In the genomic region with DNA sequence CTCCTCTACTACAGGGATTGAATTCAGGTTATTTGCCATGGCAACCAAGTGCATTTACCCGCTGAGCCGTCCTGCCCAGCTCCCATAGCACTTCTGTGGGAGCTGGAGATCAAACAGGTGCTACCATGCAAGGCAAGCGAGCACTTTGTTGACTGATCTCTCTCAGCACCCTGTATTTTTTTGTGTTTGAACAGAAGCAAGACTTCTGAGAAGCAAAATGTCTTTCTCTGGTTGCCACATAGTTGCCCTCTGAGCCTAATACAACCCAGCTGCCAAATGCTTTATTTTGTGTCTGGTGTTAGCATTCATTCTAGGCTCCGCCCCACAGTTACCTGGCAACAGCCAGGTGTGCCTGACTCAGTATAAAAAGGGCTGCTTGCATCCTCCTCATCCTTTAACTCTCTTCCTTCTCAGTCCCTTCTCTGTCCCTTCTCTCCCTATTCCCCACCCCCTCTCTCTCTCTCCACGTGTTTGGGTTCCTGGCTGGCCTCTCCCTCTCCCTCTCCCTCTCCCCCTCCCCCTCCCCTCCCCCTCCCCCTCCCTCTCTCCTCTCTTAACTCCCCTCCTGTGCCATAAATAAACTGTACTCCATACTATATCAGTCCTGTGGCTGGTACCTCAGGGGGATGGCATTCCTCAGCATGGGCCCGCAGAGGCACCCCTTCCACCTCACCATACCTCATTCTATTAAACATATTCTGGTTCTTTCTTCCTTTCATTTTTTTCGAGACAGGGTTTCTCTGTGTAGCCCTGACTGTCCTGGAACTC, we compare ENCODE assay signal across 25 mouse cellular contexts. TPM values are rescaled to one million over a fixed set of nuclear protein-coding genes. Genes with fewer than 3 reads are reported as not detected.
DNase-seq lines count a peak whose midpoint lies in the region; ATAC-seq and TF ChIP-seq lines count a peak whose summit lies in the region.
"Had no signal": no experiment of that assay in that cellular context is flagged by ENCODE, and none has a peak within 500 bp of the region (broad histone marks: within the 10 kb centered on the region; RNA-seq: fewer than 3 reads in every experiment).

No protein-coding gene starts in this region.

- ATAC-seq in heart, embryonic 14.5 days (ENCODE audit: insufficient number of reproducible peaks, insufficient read depth, low FRiP score, low read depth) = no peak
- ATAC-seq in lung, embryonic 14.5 days (ENCODE audit: insufficient read depth) = peak; percentile 12; the same call in 1 of the 2 replicates
- ATAC-seq: forebrain, embryonic 14.5 days; hindbrain, postnatal 0 days; intestine, embryonic 16.5 days had no signal

- no peaks in the 10 kb centered on the region for H3K27me3 ChIP-seq in heart, embryonic 14.5 days (ENCODE audit: control insufficient read depth, insufficient read depth, low read length)
- no peaks in the 10 kb centered on the region for H3K27me3 ChIP-seq in lung, embryonic 14.5 days (ENCODE audit: insufficient read depth, low read length)
- H3K27me3 ChIP-seq: embryonic facial prominence, embryonic 15.5 days; limb, embryonic 12.5 days; neural tube, embryonic 12.5 days had no signal

- H3K4me3 ChIP-seq in heart, embryonic 14.5 days (ENCODE audit: control insufficient read depth in 1 of 2, insufficient read depth in 1 of 2, low read depth in 1 of 2, low read length in 2 of 2) = no peak overlapping the region
- no peak overlapping the region for H3K4me3 ChIP-seq in lung, embryonic 14.5 days (ENCODE audit: low read depth, low read length)
- H3K4me3 ChIP-seq: embryonic facial prominence, embryonic 15.5 days; hindbrain, embryonic 10.5 days; limb, embryonic 12.5 days; neural tube, embryonic 12.5 days had no signal

- H3K9me3 ChIP-seq in heart, embryonic 14.5 days (ENCODE audit: control insufficient read depth, low read length) = no peaks in the 10 kb centered on the region
- no peaks in the 10 kb centered on the region for H3K9me3 ChIP-seq in lung, embryonic 14.5 days (ENCODE audit: low read depth, low read length)
- H3K9me3 ChIP-seq: embryonic facial prominence, embryonic 15.5 days; hindbrain, embryonic 10.5 days; limb, embryonic 12.5 days; neural tube, embryonic 12.5 days had no signal

- WGBS in heart, embryonic 14.5 days = 45% methylated on average over 7 of the region's 7 CpGs
- WGBS in lung, embryonic 14.5 days = 40% methylated on average over 7 of the region's 7 CpGs

- peaks cover 27 to 31% of the 10 kb centered on the region in 2 experiments for H3K4me1 ChIP-seq in heart, embryonic 14.5 days (ENCODE audit: control insufficient read depth in 2 of 2, insufficient read depth in 2 of 2, low read length in 2 of 2)
- H3K4me1 ChIP-seq in lung, embryonic 14.5 days (ENCODE audit: insufficient read depth) = peaks cover 11% of the 10 kb centered on the region; the same call in 1 of the 2 replicates

- no peak for TF ChIP-seq CTCF in lung, embryonic 14.5 days (IDR thresholded peaks at IDR 0.05; ENCODE audit: low read depth)

- no peak overlapping the region for H3K4me2 ChIP-seq in heart, embryonic 14.5 days (ENCODE audit: low read length)
- no peak overlapping the region for H3K4me2 ChIP-seq in lung, embryonic 14.5 days
- H3K4me2 ChIP-seq: embryonic facial prominence, embryonic 15.5 days; limb, embryonic 12.5 days; neural tube, embryonic 12.5 days had no signal

- no peak for DNase-seq in heart, adult 11 months
- DNase-seq in lung, embryonic 14.5 days = peak; percentile 17
- DNase-seq in lung, postnatal 10 days = no peak
- peak; percentile 25 for DNase-seq in thymus, postnatal 0 days (ENCODE audit: low spot score)
- DNase-seq in thymus, postnatal 10 days (ENCODE audit: low spot score in 2 of 2) = no peak
- no peak for DNase-seq in cerebellum, postnatal 36 days
- DNase-seq: adrenal gland, postnatal 10 days; cerebellum, adult 2 months; layer of hippocampus, postnatal 36 days; lung, postnatal 14 days; midbrain, embryonic 14.5 days; retina, postnatal 1 day; thymus, postnatal 4 days had no signal

- no peak overlapping the region for H3K9ac ChIP-seq in heart, embryonic 14.5 days (ENCODE audit: low read length)
- no peak overlapping the region for H3K9ac ChIP-seq in lung, embryonic 14.5 days
- H3K9ac ChIP-seq: embryonic facial prominence, embryonic 15.5 days; limb, embryonic 12.5 days; liver, embryonic 14.5 days; neural tube, embryonic 12.5 days had no signal

- peak overlapping the region; percentile 65 to 69 for H3K27ac ChIP-seq in heart, embryonic 14.5 days (replicated peaks in 1 of 2; ENCODE audit: control insufficient read depth in 1 of 2, insufficient read depth in 1 of 2, low read depth in 2 of 2, low read length in 2 of 2)
- H3K27ac ChIP-seq in lung, embryonic 14.5 days (ENCODE audit: low read depth) = no peak overlapping the region
- H3K27ac ChIP-seq: embryonic facial prominence, embryonic 15.5 days; hindbrain, postnatal 0 days; limb, embryonic 12.5 days; liver, embryonic 14.5 days; neural tube, embryonic 12.5 days had no signal

- H3K36me3 ChIP-seq in heart, embryonic 14.5 days (ENCODE audit: control insufficient read depth, insufficient read depth, low read length) = no peaks in the 10 kb centered on the region
- H3K36me3 ChIP-seq in lung, embryonic 14.5 days (ENCODE audit: insufficient read depth) = no peaks in the 10 kb centered on the region
- H3K36me3 ChIP-seq: embryonic facial prominence, embryonic 15.5 days; hindbrain, embryonic 10.5 days; limb, embryonic 12.5 days; neural tube, embryonic 12.5 days had no signal

RNA-seq across cellular contexts. Expression of a gene that starts 7.8 kb away (rescaled TPM):
- 1,771 and 1,859 TPM in 2 replicates for polyA plus RNA-seq in heart, embryonic 14.5 days (2014; fragmentation: Nextera tagmentation; extraction: Ambion mirVana)
- 1,829 and 1,952 TPM in 2 replicates for polyA plus RNA-seq in lung, embryonic 14.5 days (2014; fragmentation: Nextera tagmentation; extraction: Ambion mirVana)
- 700 and 780 TPM in 2 replicates for polyA plus RNA-seq in thymus, postnatal 0 days (2015; fragmentation: Nextera tagmentation; extraction: Ambion mirVana)

RNA-seq across cellular contexts. Expression of a gene that starts 27.6 kb away (rescaled TPM):
- not detected in 2 replicates for polyA plus RNA-seq in heart, embryonic 14.5 days (2014; fragmentation: Nextera tagmentation; extraction: Ambion mirVana)
- not detected in 2 replicates for polyA plus RNA-seq in lung, embryonic 14.5 days (2014; fragmentation: Nextera tagmentation; extraction: Ambion mirVana)
- polyA plus RNA-seq in thymus, postnatal 0 days (2015; fragmentation: Nextera tagmentation; extraction: Ambion mirVana) = 0.30 and 0.93 TPM in 2 replicates
- polyA plus RNA-seq: cerebellum, adult 2 months; forebrain, embryonic 14.5 days; frontal cortex, adult 2 months; hindbrain, postnatal 0 days; intestine, embryonic 16.5 days; kidney, embryonic 14.5 days; neural tube, embryonic 12.5 days; spleen, adult 2 months had no signal

RNA-seq across cellular contexts. Expression of a gene that starts 52.7 kb away (rescaled TPM):
- polyA plus RNA-seq in heart, embryonic 14.5 days (2014; fragmentation: Nextera tagmentation; extraction: Ambion mirVana) = 25.9 and 28.5 TPM in 2 replicates
- polyA plus RNA-seq in lung, embryonic 14.5 days (2014; fragmentation: Nextera tagmentation; extraction: Ambion mirVana) = 41.1 and 41.5 TPM in 2 replicates
- 9.8 and 13.6 TPM in 2 replicates for polyA plus RNA-seq in thymus, postnatal 0 days (2015; fragmentation: Nextera tagmentation; extraction: Ambion mirVana)

Comparison
In these comparisons a context has a peak if more than half of its experiments do, and no peak if none do; other contexts are left out.
1. DNase-seq: peak in lung, embryonic 14.5 days (single experiment) and thymus, postnatal 0 days (single experiment); none in heart, adult 11 months (single experiment), lung, postnatal 10 days (single experiment), thymus, postnatal 10 days (0 of 2) and cerebellum, postnatal 36 days (0 of 2).